Mouse (Mus musculus): ENCODE data around the gene Stat3. TPM values are rescaled to one million over a fixed set of nuclear protein-coding genes. Genes with fewer than 3 reads are reported as not detected.

Gene Stat3
- polyA plus RNA-seq, 1 experiment from 2014 or later, result 42.9 TPM

GRCm38 (mm10) chr11:100930611-100931010 lies 8.7 kb downstream of the Stat3 start:
- H3K4me1 ChIP-seq (replicated peaks; ENCODE audit: control insufficient read depth, insufficient read depth, low read length), result 0 out of 2 replicates have a peak, but pooled peaks cover 2% of the 10 kb centered on the region
- DNase-seq (ENCODE audit: low spot score) (no peak), ATAC-seq (replicated peaks; ENCODE audit: low FRiP score, low TSS enrichment, low read depth) (no peak)
- no peaks in the 10 kb centered on the region for H3K9me3 ChIP-seq (ENCODE audit: control insufficient read depth, low read length)
- no peak overlapping the region for H3K9ac ChIP-seq (ENCODE audit: low read length)
- no peak overlapping the region for H3K4me3 ChIP-seq (ENCODE audit: low read depth, low read length)
- 0 out of 2 replicates have a peak overlapping the region, but pooled peaks have one; percentile 1 for H3K27ac ChIP-seq (ENCODE audit: low read depth)
- no peaks in the 10 kb centered on the region for H3K27me3 ChIP-seq (replicated peaks; ENCODE audit: control insufficient read depth, insufficient read depth, low read length)
- H3K4me2 ChIP-seq (ENCODE audit: low read length), result no peak overlapping the region
- 62% methylated on average over 7 of the region's 7 CpGs for WGBS
- H3K36me3 ChIP-seq (ENCODE audit: control insufficient read depth, insufficient read depth, low read length), result no peaks in the 10 kb centered on the region; the same call in 1 of the 2 replicates

GRCm38 (mm10) chr11:100927386-100927785 lies 12.0 kb downstream of the Stat3 start:
- Histone ChIP-seq H3K27ac (ENCODE audit: low read depth) (no peak overlapping the region), H3K4me1 (replicated peaks; ENCODE audit: control insufficient read depth, insufficient read depth, low read length) (0 out of 2 replicates have a peak, but pooled peaks cover 2% of the 10 kb centered on the region), H3K9ac (ENCODE audit: low read length) (no peak overlapping the region), H3K27me3 (replicated peaks; ENCODE audit: control insufficient read depth, insufficient read depth, low read length) (no peaks in the 10 kb centered on the region), H3K9me3 (ENCODE audit: control insufficient read depth, low read length) (no peaks in the 10 kb centered on the region), H3K4me2 (ENCODE audit: low read length) (no peak overlapping the region), H3K36me3 (ENCODE audit: control insufficient read depth, insufficient read depth, low read length) (no peaks in the 10 kb centered on the region; the same call in 1 of the 2 replicates), H3K4me3 (ENCODE audit: low read depth, low read length) (no peak overlapping the region)
- ATAC-seq (replicated peaks; ENCODE audit: low FRiP score, low TSS enrichment, low read depth), result no peak
- 85% methylated on average over 3 of the region's 3 CpGs for WGBS
- DNase-seq (ENCODE audit: low spot score), result no peak

- ATAC-seq (replicated peaks; ENCODE audit: low FRiP score, low TSS enrichment, low read depth) (no peak), DNase-seq (ENCODE audit: low spot score) (no peak)
- Histone ChIP-seq H3K27ac (ENCODE audit: low read depth) (no peak overlapping the region), H3K9ac (ENCODE audit: low read length) (no peak overlapping the region), H3K9me3 (ENCODE audit: control insufficient read depth, low read length) (no peaks in the 10 kb centered on the region), H3K4me1 (replicated peaks; ENCODE audit: control insufficient read depth, insufficient read depth, low read length) (no peaks in the 10 kb centered on the region), H3K4me3 (ENCODE audit: low read depth, low read length) (no peak overlapping the region), H3K27me3 (replicated peaks; ENCODE audit: control insufficient read depth, insufficient read depth, low read length) (no peaks in the 10 kb centered on the region), H3K36me3 (ENCODE audit: control insufficient read depth, insufficient read depth, low read length) (no peaks in the 10 kb centered on the region), H3K4me2 (ENCODE audit: low read length) (no peak overlapping the region)
- WGBS, result 92% methylated on average over 1 of the region's 1 CpGs
Measured at GRCm38 (mm10) chr11:100924386-100924919, 14.9 kb downstream of the Stat3 start.

- no peaks in the 10 kb centered on the region for H3K4me1 ChIP-seq (replicated peaks; ENCODE audit: control insufficient read depth, insufficient read depth, low read length)
- no peak overlapping the region for H3K9ac ChIP-seq (ENCODE audit: low read length)
- H3K9me3 ChIP-seq (ENCODE audit: control insufficient read depth, low read length), result no peaks in the 10 kb centered on the region
- DNase-seq (ENCODE audit: low spot score), result no peak
- 79% methylated on average over 4 of the region's 4 CpGs for WGBS
- no peak overlapping the region for H3K4me2 ChIP-seq (ENCODE audit: low read length)
- H3K36me3 ChIP-seq (ENCODE audit: control insufficient read depth, insufficient read depth, low read length), result no peaks in the 10 kb centered on the region
- H3K27ac ChIP-seq (ENCODE audit: low read depth), result no peak overlapping the region
- no peak for ATAC-seq (replicated peaks; ENCODE audit: low FRiP score, low TSS enrichment, low read depth)
- no peaks in the 10 kb centered on the region for H3K27me3 ChIP-seq (replicated peaks; ENCODE audit: control insufficient read depth, insufficient read depth, low read length)
- no peak overlapping the region for H3K4me3 ChIP-seq (ENCODE audit: low read depth, low read length)
Measured at GRCm38 (mm10) chr11:100920887-100921624, 18.3 kb downstream of the Stat3 start.

- Histone ChIP-seq H3K9ac (ENCODE audit: low read length) (no peak overlapping the region), H3K27me3 (replicated peaks; ENCODE audit: control insufficient read depth, insufficient read depth, low read length) (no peaks in the 10 kb centered on the region), H3K4me2 (ENCODE audit: low read length) (no peak overlapping the region), H3K4me1 (replicated peaks; ENCODE audit: control insufficient read depth, insufficient read depth, low read length) (peaks cover under 1% of the 10 kb centered on the region; the same call in 1 of the 2 replicates), H3K9me3 (ENCODE audit: control insufficient read depth, low read length) (peaks cover 6% of the 10 kb centered on the region; the same call in 1 of the 2 replicates), H3K27ac (ENCODE audit: low read depth) (no peak overlapping the region), H3K36me3 (ENCODE audit: control insufficient read depth, insufficient read depth, low read length) (no peaks in the 10 kb centered on the region), H3K4me3 (ENCODE audit: low read depth, low read length) (no peak overlapping the region)
- 85% methylated on average over 5 of the region's 5 CpGs for WGBS
- ATAC-seq (replicated peaks; ENCODE audit: low FRiP score, low TSS enrichment, low read depth) (no peak), DNase-seq (ENCODE audit: low spot score) (no peak)
Measured at GRCm38 (mm10) chr11:100918007-100918406, 21.3 kb downstream of the Stat3 start.

GRCm38 (mm10) chr11:100916432-100916971 lies 22.8 kb downstream of the Stat3 start:
- DNase-seq (ENCODE audit: low spot score) (no peak), ATAC-seq (replicated peaks; ENCODE audit: low FRiP score, low TSS enrichment, low read depth) (no peak)
- Histone ChIP-seq H3K27ac (ENCODE audit: low read depth) (no peak overlapping the region), H3K36me3 (ENCODE audit: control insufficient read depth, insufficient read depth, low read length) (no peaks in the 10 kb centered on the region), H3K4me2 (ENCODE audit: low read length) (no peak overlapping the region), H3K27me3 (replicated peaks; ENCODE audit: control insufficient read depth, insufficient read depth, low read length) (no peaks in the 10 kb centered on the region), H3K4me3 (ENCODE audit: low read depth, low read length) (no peak overlapping the region), H3K9ac (ENCODE audit: low read length) (no peak overlapping the region), H3K4me1 (replicated peaks; ENCODE audit: control insufficient read depth, insufficient read depth, low read length) (peaks cover 3% of the 10 kb centered on the region; the same call in 1 of the 2 replicates), H3K9me3 (ENCODE audit: control insufficient read depth, low read length) (peaks cover 6% of the 10 kb centered on the region; the same call in 1 of the 2 replicates)
- WGBS, result 89% methylated on average over 4 of the region's 4 CpGs

- no peak for ATAC-seq (replicated peaks; ENCODE audit: low FRiP score, low TSS enrichment, low read depth)
- Histone ChIP-seq H3K4me3 (ENCODE audit: low read depth, low read length) (no peak overlapping the region), H3K9ac (ENCODE audit: low read length) (no peak overlapping the region), H3K36me3 (ENCODE audit: control insufficient read depth, insufficient read depth, low read length) (peaks cover 5% of the 10 kb centered on the region; the same call in 1 of the 2 replicates), H3K4me1 (replicated peaks; ENCODE audit: control insufficient read depth, insufficient read depth, low read length) (peaks cover 3% of the 10 kb centered on the region; the same call in 1 of the 2 replicates), H3K27me3 (replicated peaks; ENCODE audit: control insufficient read depth, insufficient read depth, low read length) (no peaks in the 10 kb centered on the region), H3K4me2 (ENCODE audit: low read length) (no peak overlapping the region), H3K9me3 (ENCODE audit: control insufficient read depth, low read length) (peaks cover 6% of the 10 kb centered on the region; the same call in 1 of the 2 replicates), H3K27ac (ENCODE audit: low read depth) (no peak overlapping the region)
- 95% methylated on average over 3 of the region's 3 CpGs for WGBS
- no peak for DNase-seq (ENCODE audit: low spot score)
Measured at GRCm38 (mm10) chr11:100915063-100915462, 24.3 kb downstream of the Stat3 start.

- Histone ChIP-seq H3K27ac (ENCODE audit: low read depth) (no peak overlapping the region), H3K4me3 (ENCODE audit: low read depth, low read length) (no peak overlapping the region)
- WGBS, result 86% methylated on average over 5 of the region's 5 CpGs
Measured at GRCm38 (mm10) chr11:100914415-100914814, 24.9 kb downstream of the Stat3 start.

More at GRCm38 (mm10) chr11:100914415-100914814, 24.9 kb downstream of the Stat3 start:
- peaks cover 3% of the 10 kb centered on the region; the same call in 1 of the 2 replicates for H3K4me1 ChIP-seq (replicated peaks; ENCODE audit: control insufficient read depth, insufficient read depth, low read length)
- DNase-seq (ENCODE audit: low spot score) (no peak), ATAC-seq (replicated peaks; ENCODE audit: low FRiP score, low TSS enrichment, low read depth) (no peak)
- H3K4me2 ChIP-seq (ENCODE audit: low read length), result no peak overlapping the region
- no peaks in the 10 kb centered on the region for H3K27me3 ChIP-seq (replicated peaks; ENCODE audit: control insufficient read depth, insufficient read depth, low read length)
- H3K9ac ChIP-seq (ENCODE audit: low read length), result no peak overlapping the region
- peaks cover 5% of the 10 kb centered on the region; the same call in 1 of the 2 replicates for H3K36me3 ChIP-seq (ENCODE audit: control insufficient read depth, insufficient read depth, low read length)
- peaks cover 6% of the 10 kb centered on the region; the same call in 1 of the 2 replicates for H3K9me3 ChIP-seq (ENCODE audit: control insufficient read depth, low read length)
